Mouse (Mus musculus): ENCODE data around the gene Enthd1.

Enthd1 gene

GRCm38 (mm10) chr15:80407873-80408272, 157.1 kb downstream of the Enthd1 start:
- no peak for DNase-seq (ENCODE audit: low spot score)

Measured in urinary bladder, postnatal 25 days (tissue).